ENCODE assay signal across 8 mouse cellular contexts in genomic region chr12:32465371-32465770, GRCm38 (mm10).
DNase-seq lines count a peak whose midpoint lies in the region; ATAC-seq and TF ChIP-seq lines count a peak whose summit lies in the region.

No protein-coding gene starts in this region.

- H3K4me3 ChIP-seq in midbrain, embryonic 14.5 days (replicated peaks; ENCODE audit: low read depth, low read length) = no peak overlapping the region
- no peak overlapping the region for H3K4me3 ChIP-seq in midbrain, embryonic 10.5 days
- H3K4me3 ChIP-seq in lung, embryonic 14.5 days (ENCODE audit: low read depth, low read length) = no peak overlapping the region
- H3K4me3 ChIP-seq in stomach, postnatal 0 days (ENCODE audit: low read depth, low read length) = no peak overlapping the region

- no peaks in the 10 kb centered on the region for H3K36me3 ChIP-seq in midbrain, embryonic 14.5 days (ENCODE audit: control insufficient read depth, insufficient read depth, low read length)
- H3K36me3 ChIP-seq in midbrain, embryonic 10.5 days = no peaks in the 10 kb centered on the region
- H3K36me3 ChIP-seq in lung, embryonic 14.5 days (ENCODE audit: insufficient read depth) = no peaks in the 10 kb centered on the region
- H3K36me3 ChIP-seq in stomach, postnatal 0 days (ENCODE audit: control insufficient read depth, insufficient read depth, low read length) = no peaks in the 10 kb centered on the region

- no peak overlapping the region for H3K9ac ChIP-seq in midbrain, embryonic 14.5 days (replicated peaks; ENCODE audit: low read length)
- H3K9ac ChIP-seq in lung, embryonic 14.5 days = no peak overlapping the region
- H3K9ac ChIP-seq in stomach, postnatal 0 days (ENCODE audit: low read length) = no peak overlapping the region

- TF ChIP-seq CTCF in lung, embryonic 14.5 days (IDR thresholded peaks at IDR 0.05; ENCODE audit: low read depth) = no peak
- no peak for TF ChIP-seq CTCF in stomach, postnatal 0 days (IDR thresholded peaks at IDR 0.05; ENCODE audit: low read depth)

- no peaks in the 10 kb centered on the region for H3K4me1 ChIP-seq in midbrain, embryonic 14.5 days (ENCODE audit: control insufficient read depth, insufficient read depth, low read length)
- H3K4me1 ChIP-seq in midbrain, embryonic 10.5 days = no peaks in the 10 kb centered on the region
- no peaks in the 10 kb centered on the region for H3K4me1 ChIP-seq in lung, embryonic 14.5 days (ENCODE audit: insufficient read depth)
- H3K4me1 ChIP-seq in stomach, postnatal 0 days (replicated peaks; ENCODE audit: control insufficient read depth, insufficient read depth) = no peaks in the 10 kb centered on the region

- WGBS in midbrain, embryonic 14.5 days = 80% methylated on average over 6 of the region's 6 CpGs
- WGBS in midbrain, embryonic 10.5 days = 90% methylated on average over 6 of the region's 6 CpGs
- 14% methylated on average over 6 of the region's 6 CpGs for WGBS in lung, embryonic 14.5 days
- 29% methylated on average over 6 of the region's 6 CpGs for WGBS in stomach, postnatal 0 days

- no peaks in the 10 kb centered on the region for H3K9me3 ChIP-seq in midbrain, embryonic 14.5 days (ENCODE audit: control insufficient read depth, low read length)
- no peaks in the 10 kb centered on the region for H3K9me3 ChIP-seq in midbrain, embryonic 10.5 days (replicated peaks)
- no peaks in the 10 kb centered on the region for H3K9me3 ChIP-seq in lung, embryonic 14.5 days (ENCODE audit: low read depth, low read length)
- no peaks in the 10 kb centered on the region for H3K9me3 ChIP-seq in stomach, postnatal 0 days (ENCODE audit: control insufficient read depth, low read length)

- no peaks in the 10 kb centered on the region for H3K27me3 ChIP-seq in midbrain, embryonic 14.5 days (ENCODE audit: control insufficient read depth, insufficient read depth, low read length)
- H3K27me3 ChIP-seq in midbrain, embryonic 10.5 days (ENCODE audit: low read depth, poor library complexity, severe bottlenecking) = no peaks in the 10 kb centered on the region
- H3K27me3 ChIP-seq in lung, embryonic 14.5 days (ENCODE audit: insufficient read depth, low read length) = no peaks in the 10 kb centered on the region
- no peaks in the 10 kb centered on the region for H3K27me3 ChIP-seq in stomach, postnatal 0 days (ENCODE audit: control insufficient read depth, insufficient read depth, low read length)

- no peak overlapping the region for H3K4me2 ChIP-seq in midbrain, embryonic 14.5 days (ENCODE audit: low read length)
- no peak overlapping the region for H3K4me2 ChIP-seq in lung, embryonic 14.5 days
- no peak overlapping the region for H3K4me2 ChIP-seq in stomach, postnatal 0 days (replicated peaks; ENCODE audit: low read depth)

- no peak for TF ChIP-seq EP300 in stomach, postnatal 0 days (optimal IDR thresholded peaks at IDR 0.05)

- peak; percentile 49 to 52 for DNase-seq in cerebellum, postnatal 10 days
- no peak for DNase-seq in cerebellum, adult 11 months
- DNase-seq in midbrain, embryonic 14.5 days = peak; percentile 31
- DNase-seq in midbrain, embryonic 10.5 days (ENCODE audit: low spot score) = no peak
- peak; percentile 91 for DNase-seq in lung, embryonic 14.5 days
- DNase-seq in stomach, postnatal 0 days (ENCODE audit: low spot score) = peak; percentile 89
- DNase-seq in T-cell, adult 2 months (ENCODE audit: low spot score) = no peak

- ATAC-seq in midbrain, embryonic 14.5 days (ENCODE audit: low FRiP score, low TSS enrichment) = no peak
- ATAC-seq in lung, embryonic 14.5 days (ENCODE audit: insufficient read depth) = peak; percentile 82
- peak; percentile 92 for ATAC-seq in stomach, postnatal 0 days (ENCODE audit: low FRiP score, low TSS enrichment)
- ATAC-seq in erythroblast, adult 5-6 weeks (replicated peaks; ENCODE audit: low FRiP score, poor library complexity, severe bottlenecking) = no peak

- no peak overlapping the region for H3K27ac ChIP-seq in midbrain, embryonic 14.5 days (replicated peaks; ENCODE audit: low read depth, low read length)
- H3K27ac ChIP-seq in midbrain, embryonic 10.5 days (replicated peaks) = no peak overlapping the region
- H3K27ac ChIP-seq in lung, embryonic 14.5 days (ENCODE audit: low read depth) = no peak overlapping the region
- no peak overlapping the region for H3K27ac ChIP-seq in stomach, postnatal 0 days (replicated peaks)

Comparison
In these comparisons a context has a peak if more than half of its experiments do, and no peak if none do; other contexts are left out.
1. DNase-seq: peak in cerebellum, postnatal 10 days (2 of 2), midbrain, embryonic 14.5 days (single experiment), lung, embryonic 14.5 days (single experiment) and stomach, postnatal 0 days (single experiment); none in cerebellum, adult 11 months (single experiment), midbrain, embryonic 10.5 days (single experiment) and T-cell, adult 2 months (single experiment).
2. ATAC-seq: peak in lung, embryonic 14.5 days (single experiment) and stomach, postnatal 0 days (single experiment); none in midbrain, embryonic 14.5 days (single experiment) and erythroblast, adult 5-6 weeks (single experiment).